Mouse (Mus musculus): ENCODE data around the gene Nxn. TPM values are rescaled to one million over a fixed set of nuclear protein-coding genes. Genes with fewer than 3 reads are reported as not detected.

Gene Nxn
- polyA plus RNA-seq (2015; fragmentation: Nextera tagmentation; extraction: Ambion mirVana) = 14.9 and 15.9 TPM in 2 replicates

DNA sequence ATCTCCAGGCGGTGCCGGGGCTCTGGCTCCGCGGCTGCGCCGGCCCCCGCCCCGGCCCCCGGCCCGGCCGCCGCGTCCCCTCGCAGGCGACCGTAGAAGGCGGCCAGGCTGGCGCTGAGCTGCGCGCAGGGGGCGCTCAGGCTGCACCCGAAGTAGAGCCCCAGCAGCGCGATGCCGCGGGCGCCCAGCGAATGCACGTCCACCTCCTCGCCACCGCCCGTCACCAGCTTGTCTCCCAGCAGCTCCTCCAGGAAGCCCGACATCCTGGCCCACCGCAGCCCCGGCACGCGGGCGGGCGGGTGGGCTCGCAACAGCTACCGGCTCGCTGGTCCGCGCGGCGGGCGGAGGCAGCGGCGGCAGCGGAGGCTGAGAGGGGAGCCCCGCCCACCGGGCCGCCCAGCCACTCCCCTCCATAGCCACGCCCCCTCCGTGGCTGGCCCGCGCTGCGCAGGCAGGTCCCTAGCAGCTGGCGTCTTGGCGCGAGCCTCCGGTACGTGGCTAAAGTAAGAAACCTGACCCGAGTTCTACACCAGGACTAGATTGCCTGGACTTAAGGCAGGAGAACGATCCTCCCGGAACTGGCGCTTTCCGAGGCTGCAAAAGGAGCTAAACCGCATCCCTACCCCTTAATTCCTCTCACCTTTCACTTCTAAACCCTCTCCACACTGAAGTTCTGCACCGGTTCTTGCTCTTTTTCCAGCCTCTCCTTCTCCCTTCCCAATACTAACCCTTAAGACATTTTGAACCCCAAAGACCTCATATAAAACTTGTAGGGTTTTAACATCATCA is at the start of gene Nxn:
Gene Nxn, minus strand, starts transcription at position 343 of the 789 bp plus-strand sequence.
- Histone ChIP-seq H3K36me3 (ENCODE audit: control insufficient read depth, insufficient read depth) (no peaks in the 10 kb centered on the region), H3K9ac (ENCODE audit: low read depth, low read length) (peak within 1 kb of the TSS; percentile 63), H3K4me2 (replicated peaks; ENCODE audit: low read depth) (peak within 1 kb of the TSS; percentile 93), H3K9me3 (ENCODE audit: control insufficient read depth) (no peaks in the 10 kb centered on the region), H3K4me3 (ENCODE audit: low read depth, low read length) (peak within 1 kb of the TSS; percentile 63), H3K27ac (ENCODE audit: low read depth, low read length) (peak within 1 kb of the TSS; percentile 15; the same call in 1 of the 2 replicates), H3K4me1 (replicated peaks; ENCODE audit: control insufficient read depth, insufficient read depth, low read length) (no peaks in the 10 kb centered on the region), H3K27me3 (replicated peaks; ENCODE audit: control insufficient read depth, insufficient read depth, low read length) (no peaks in the 10 kb centered on the region)
- 0% methylated on average over 34 of the region's 70 CpGs for WGBS
- ATAC-seq = peak; percentile 88
- peak; percentile 51 for TF ChIP-seq CTCF (IDR thresholded peaks at IDR 0.05; ENCODE audit: low read depth)

DNA sequence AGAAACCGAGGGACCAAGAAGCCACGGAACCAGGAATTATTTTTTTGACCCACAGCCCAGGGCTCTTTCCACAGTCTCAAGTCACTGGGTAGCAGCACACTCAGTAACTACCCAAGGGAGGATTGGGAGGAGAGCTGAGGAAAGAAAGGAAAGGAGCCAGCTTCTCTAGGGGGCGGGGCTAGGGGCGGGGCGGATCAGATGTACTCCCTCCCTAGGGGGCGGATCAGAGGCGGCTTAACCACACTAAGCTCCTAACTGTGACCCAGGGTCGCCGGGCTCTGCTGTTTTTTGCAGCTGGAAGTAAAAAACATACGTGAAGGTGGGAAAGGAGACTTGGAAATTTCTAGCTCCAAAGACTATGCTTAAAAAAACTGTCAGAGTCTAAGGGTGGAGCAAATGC is 47.3 kb upstream of the Nxn start:
- Histone ChIP-seq H3K4me3 (ENCODE audit: low read depth, low read length) (no peak overlapping the region), H3K4me2 (replicated peaks; ENCODE audit: low read depth) (0 out of 2 replicates have a peak overlapping the region, but pooled peaks have one; percentile 17), H3K4me1 (replicated peaks; ENCODE audit: control insufficient read depth, insufficient read depth, low read length) (peaks cover 5% of the 10 kb centered on the region; the same call in 1 of the 2 replicates), H3K9me3 (ENCODE audit: control insufficient read depth) (no peaks in the 10 kb centered on the region), H3K27me3 (replicated peaks; ENCODE audit: control insufficient read depth, insufficient read depth, low read length) (no peaks in the 10 kb centered on the region), H3K36me3 (ENCODE audit: control insufficient read depth, insufficient read depth) (peaks cover 72% of the 10 kb centered on the region), H3K27ac (ENCODE audit: low read depth, low read length) (no peak overlapping the region), H3K9ac (ENCODE audit: low read depth, low read length) (no peak overlapping the region)
- no peak for TF ChIP-seq CTCF (IDR thresholded peaks at IDR 0.05; ENCODE audit: low read depth)
- WGBS = 13% methylated on average over 10 of the region's 10 CpGs
- no peak for ATAC-seq

DNA sequence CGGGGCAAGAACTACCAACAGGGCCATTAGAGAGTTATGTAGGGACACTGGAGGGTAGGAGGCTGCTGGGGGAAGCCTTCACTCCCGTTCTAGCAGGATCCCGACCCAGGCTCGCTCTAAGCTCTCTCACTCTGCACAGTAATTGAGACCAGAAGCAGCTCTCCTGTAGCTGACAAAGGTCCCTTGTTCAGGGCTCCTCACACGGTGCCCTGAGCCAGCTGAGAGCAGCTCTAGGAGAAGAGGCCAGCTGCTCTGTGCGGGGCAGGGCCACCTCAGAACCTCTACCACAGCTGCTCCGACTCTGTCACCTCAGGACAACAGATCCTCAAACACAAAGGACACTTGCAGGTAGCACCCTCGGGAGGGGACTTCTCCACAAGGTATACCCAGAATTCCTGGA is 46.5 kb upstream of the Nxn start:
- no peak for ATAC-seq
- Histone ChIP-seq H3K4me3 (ENCODE audit: low read depth, low read length) (no peak overlapping the region), H3K27ac (ENCODE audit: low read depth, low read length) (no peak overlapping the region), H3K4me2 (replicated peaks; ENCODE audit: low read depth) (no peak overlapping the region), H3K4me1 (replicated peaks; ENCODE audit: control insufficient read depth, insufficient read depth, low read length) (peaks cover 5% of the 10 kb centered on the region; the same call in 1 of the 2 replicates), H3K9me3 (ENCODE audit: control insufficient read depth) (no peaks in the 10 kb centered on the region), H3K27me3 (replicated peaks; ENCODE audit: control insufficient read depth, insufficient read depth, low read length) (no peaks in the 10 kb centered on the region), H3K36me3 (ENCODE audit: control insufficient read depth, insufficient read depth) (peaks cover 64% of the 10 kb centered on the region), H3K9ac (ENCODE audit: low read depth, low read length) (no peak overlapping the region)
- no peak for TF ChIP-seq CTCF (IDR thresholded peaks at IDR 0.05; ENCODE audit: low read depth)
- WGBS = 65% methylated on average over 8 of the region's 8 CpGs

DNA sequence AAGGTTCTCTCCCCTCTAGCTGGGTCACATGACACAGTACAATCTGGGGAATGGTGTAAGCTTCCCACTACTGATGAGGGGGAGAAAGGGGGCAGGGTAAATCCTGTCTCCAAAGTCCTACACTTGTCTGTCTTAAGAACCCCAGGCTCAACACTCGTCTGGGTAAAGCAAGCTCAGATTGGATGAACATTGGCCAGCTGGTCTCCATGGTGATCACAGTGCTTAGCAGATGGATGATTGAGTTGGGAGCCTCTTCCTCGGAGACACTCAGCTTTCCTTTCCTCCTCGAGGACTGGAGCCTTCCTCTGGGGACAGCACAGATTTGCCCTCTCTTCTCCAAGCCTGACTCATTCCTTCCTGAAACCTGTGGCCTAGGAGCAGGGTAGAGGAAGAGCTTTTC is 40.7 kb upstream of the Nxn start:
- H3K9ac ChIP-seq (ENCODE audit: low read depth, low read length) = no peak overlapping the region
- H3K4me1 ChIP-seq (replicated peaks; ENCODE audit: control insufficient read depth, insufficient read depth, low read length) = no peaks in the 10 kb centered on the region
- ATAC-seq = no peak
- H3K9me3 ChIP-seq (ENCODE audit: control insufficient read depth) = no peaks in the 10 kb centered on the region
- H3K4me3 ChIP-seq (ENCODE audit: low read depth, low read length) = no peak overlapping the region
- no peak overlapping the region for H3K4me2 ChIP-seq (replicated peaks; ENCODE audit: low read depth)
- H3K27me3 ChIP-seq (replicated peaks; ENCODE audit: control insufficient read depth, insufficient read depth, low read length) = no peaks in the 10 kb centered on the region
- H3K27ac ChIP-seq (ENCODE audit: low read depth, low read length) = no peak overlapping the region
- 34% methylated on average over 3 of the region's 3 CpGs for WGBS
- peaks cover 65% of the 10 kb centered on the region for H3K36me3 ChIP-seq (ENCODE audit: control insufficient read depth, insufficient read depth)
- no peak for TF ChIP-seq CTCF (IDR thresholded peaks at IDR 0.05; ENCODE audit: low read depth)

DNA sequence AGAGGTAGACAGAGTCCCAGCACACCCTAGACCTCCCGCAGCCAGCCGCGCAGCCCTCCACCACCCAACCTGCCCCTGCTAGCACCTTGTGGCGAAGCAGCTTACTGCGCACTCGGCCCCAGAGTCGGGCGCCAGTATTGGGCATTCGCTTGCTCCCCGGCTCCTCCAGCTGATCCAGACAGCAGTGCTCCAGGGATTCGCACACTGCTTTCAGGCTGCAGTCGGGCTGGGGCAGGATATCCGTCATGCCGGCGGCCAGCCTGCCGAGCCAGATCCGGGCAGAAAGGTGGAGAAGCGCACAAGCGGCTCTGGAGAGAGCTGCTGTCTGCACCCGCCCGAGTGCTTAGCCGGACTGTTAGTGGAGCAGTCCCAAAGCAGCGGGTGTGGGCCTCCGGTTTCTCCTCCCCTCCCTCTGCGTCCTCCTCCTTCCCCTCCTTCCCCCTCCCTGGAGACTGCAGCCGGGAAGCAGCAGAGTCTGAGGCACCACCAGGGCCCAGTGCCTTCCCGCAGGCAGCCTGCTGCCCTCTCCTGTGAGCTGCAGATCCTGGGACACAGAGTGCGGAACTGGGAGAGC is 38.0 kb upstream of the Nxn start:
- WGBS = 37% methylated on average over 28 of the region's 28 CpGs
- Histone ChIP-seq H3K4me1 (replicated peaks; ENCODE audit: control insufficient read depth, insufficient read depth, low read length) (no peaks in the 10 kb centered on the region), H3K4me3 (ENCODE audit: low read depth, low read length) (peak overlapping the region; percentile 36), H3K36me3 (ENCODE audit: control insufficient read depth, insufficient read depth) (peaks cover 60% of the 10 kb centered on the region), H3K9me3 (ENCODE audit: control insufficient read depth) (no peaks in the 10 kb centered on the region), H3K27me3 (replicated peaks; ENCODE audit: control insufficient read depth, insufficient read depth, low read length) (no peaks in the 10 kb centered on the region), H3K4me2 (replicated peaks; ENCODE audit: low read depth) (peak overlapping the region; percentile 60), H3K9ac (ENCODE audit: low read depth, low read length) (peak overlapping the region; percentile 34; the same call in 1 of the 2 replicates), H3K27ac (ENCODE audit: low read depth, low read length) (peak overlapping the region; percentile 60)
- TF ChIP-seq CTCF (IDR thresholded peaks at IDR 0.05; ENCODE audit: low read depth) = peak; percentile 36; the same call in 1 of the 2 replicates
- peak; percentile 25; the same call in 1 of the 2 replicates for ATAC-seq

DNA sequence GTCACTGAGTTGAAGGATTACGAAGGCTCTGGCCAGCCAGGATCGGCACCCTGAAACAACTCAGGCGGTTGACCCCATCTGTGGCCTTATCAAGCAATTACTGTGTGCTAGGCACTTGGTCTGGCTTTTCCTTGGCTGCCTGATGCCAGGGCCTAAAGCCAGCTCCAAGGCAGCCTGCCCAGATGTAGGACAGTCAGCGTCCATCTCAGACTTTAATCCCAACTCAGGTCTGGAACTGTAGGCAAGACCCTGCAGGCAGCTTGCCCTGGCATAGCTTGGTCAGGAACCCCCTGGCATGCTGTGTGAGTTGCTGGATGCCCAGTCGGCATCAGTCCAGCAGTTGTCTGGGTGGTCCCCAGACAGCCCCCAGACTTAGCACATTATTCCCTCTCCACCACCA is 37.1 kb upstream of the Nxn start:
- no peak overlapping the region for H3K9ac ChIP-seq (ENCODE audit: low read depth, low read length)
- WGBS = 81% methylated on average over 5 of the region's 5 CpGs
- ATAC-seq = no peak
- H3K4me3 ChIP-seq (ENCODE audit: low read depth, low read length) = no peak overlapping the region
- H3K27me3 ChIP-seq (replicated peaks; ENCODE audit: control insufficient read depth, insufficient read depth, low read length) = no peaks in the 10 kb centered on the region
- H3K4me1 ChIP-seq (replicated peaks; ENCODE audit: control insufficient read depth, insufficient read depth, low read length) = no peaks in the 10 kb centered on the region
- no peak overlapping the region for H3K27ac ChIP-seq (ENCODE audit: low read depth, low read length)
- H3K9me3 ChIP-seq (ENCODE audit: control insufficient read depth) = no peaks in the 10 kb centered on the region
- peak overlapping the region; percentile 60; the same call in 1 of the 2 replicates for H3K4me2 ChIP-seq (replicated peaks; ENCODE audit: low read depth)
- H3K36me3 ChIP-seq (ENCODE audit: control insufficient read depth, insufficient read depth) = peaks cover 61% of the 10 kb centered on the region
- TF ChIP-seq CTCF (IDR thresholded peaks at IDR 0.05; ENCODE audit: low read depth) = no peak

Data from intestine, postnatal 0 days (tissue).